Mouse (Mus musculus): ENCODE results near the gene Tmem108. TPM values are rescaled to one million over a fixed set of nuclear protein-coding genes. Genes with fewer than 3 reads are reported as not detected.
A peak's percentile ranks its signal among the peaks of the same experiment; 100 is the strongest.

The Tmem108 gene
- total and polyA plus RNA-seq, 2 experiments from 2014 or later: 33.2 to 42.7 TPM

GRCm38 (mm10) chr9:103573994-103574750 is 187.5 kb downstream of the Tmem108 start:
- ATAC-seq: no peak

GRCm38 (mm10) chr9:103570158-103570741 is 191.4 kb downstream of the Tmem108 start:
- no peak for DNase-seq
- Histone ChIP-seq H3K4me3 (ENCODE audit: low read depth, low read length) (no peak overlapping the region), H3K36me3 (ENCODE audit: insufficient read depth) (no peaks in the 10 kb centered on the region), H3K4me1 (ENCODE audit: insufficient read depth) (no peaks in the 10 kb centered on the region), H3K27me3 (ENCODE audit: insufficient read depth, low read length) (no peaks in the 10 kb centered on the region), H3K27ac (ENCODE audit: low read depth, low read length) (no peak overlapping the region), H3K9ac (no peak overlapping the region), H3K4me2 (ENCODE audit: low read depth) (no peak overlapping the region), H3K9me3 (ENCODE audit: low read length) (no peaks in the 10 kb centered on the region)
- peak; percentile 20; the same call in 1 of the 2 replicates for ATAC-seq
- TF ChIP-seq CTCF (IDR thresholded peaks at IDR 0.05; ENCODE audit: low read depth): no peak
- WGBS: 43% methylated on average over 14 of the region's 14 CpGs

More at GRCm38 (mm10) chr9:103573994-103574750, 187.5 kb downstream of the Tmem108 start:
- H3K4me1 ChIP-seq (ENCODE audit: insufficient read depth): no peaks in the 10 kb centered on the region
- no peak for TF ChIP-seq CTCF (IDR thresholded peaks at IDR 0.05; ENCODE audit: low read depth)
- H3K9ac ChIP-seq: no peak overlapping the region
- no peaks in the 10 kb centered on the region for H3K36me3 ChIP-seq (ENCODE audit: insufficient read depth)
- DNase-seq: no peak
- no peaks in the 10 kb centered on the region for H3K27me3 ChIP-seq (ENCODE audit: insufficient read depth, low read length)
- no peak overlapping the region for H3K4me2 ChIP-seq (ENCODE audit: low read depth)
- no peaks in the 10 kb centered on the region for H3K9me3 ChIP-seq (ENCODE audit: low read length)
- no peak overlapping the region for H3K27ac ChIP-seq (ENCODE audit: low read depth, low read length)
- H3K4me3 ChIP-seq (ENCODE audit: low read depth, low read length): no peak overlapping the region
- 5% methylated on average over 5 of the region's 5 CpGs for WGBS

- H3K27ac ChIP-seq (ENCODE audit: low read depth, low read length): no peak overlapping the region; the same call in 1 of the 2 replicates
- H3K9me3 ChIP-seq (ENCODE audit: low read length): no peaks in the 10 kb centered on the region
- H3K4me2 ChIP-seq (ENCODE audit: low read depth): no peak overlapping the region
- no peaks in the 10 kb centered on the region for H3K36me3 ChIP-seq (ENCODE audit: insufficient read depth)
- 83% methylated on average over 9 of the region's 9 CpGs for WGBS
- H3K27me3 ChIP-seq (ENCODE audit: insufficient read depth, low read length): no peaks in the 10 kb centered on the region
- H3K9ac ChIP-seq: no peak overlapping the region
- no peaks in the 10 kb centered on the region for H3K4me1 ChIP-seq (ENCODE audit: insufficient read depth)
- ATAC-seq: no peak
- DNase-seq: no peak
- H3K4me3 ChIP-seq (ENCODE audit: low read depth, low read length): no peak overlapping the region
- no peak for TF ChIP-seq CTCF (IDR thresholded peaks at IDR 0.05; ENCODE audit: low read depth)
Observed at GRCm38 (mm10) chr9:103568983-103569382, 192.7 kb downstream of the Tmem108 start.

- Histone ChIP-seq H3K27ac (ENCODE audit: low read depth, low read length) (no peak overlapping the region), H3K4me1 (ENCODE audit: insufficient read depth) (no peaks in the 10 kb centered on the region), H3K27me3 (ENCODE audit: insufficient read depth, low read length) (no peaks in the 10 kb centered on the region), H3K9me3 (ENCODE audit: low read length) (no peaks in the 10 kb centered on the region), H3K4me3 (ENCODE audit: low read depth, low read length) (no peak overlapping the region), H3K4me2 (ENCODE audit: low read depth) (no peak overlapping the region), H3K9ac (no peak overlapping the region), H3K36me3 (ENCODE audit: insufficient read depth) (no peaks in the 10 kb centered on the region)
- DNase-seq: no peak
- TF ChIP-seq CTCF (IDR thresholded peaks at IDR 0.05; ENCODE audit: low read depth): no peak
- 91% methylated on average over 9 of the region's 9 CpGs for WGBS
- ATAC-seq: no peak
Observed at GRCm38 (mm10) chr9:103565186-103565585, 196.5 kb downstream of the Tmem108 start.

GRCm38 (mm10) chr9:103563864-103564610 is 197.6 kb downstream of the Tmem108 start:
- ATAC-seq (peak; percentile 37; the same call in 1 of the 2 replicates), DNase-seq (peak; percentile 70)
- no peak overlapping the region for H3K4me3 ChIP-seq (ENCODE audit: low read depth, low read length)
- TF ChIP-seq CTCF (IDR thresholded peaks at IDR 0.05; ENCODE audit: low read depth): peak; percentile 71
- no peaks in the 10 kb centered on the region for H3K9me3 ChIP-seq (ENCODE audit: low read length)
- no peak overlapping the region for H3K4me2 ChIP-seq (ENCODE audit: low read depth)
- WGBS: 23% methylated on average over 10 of the region's 10 CpGs
- H3K27ac ChIP-seq (ENCODE audit: low read depth, low read length): no peak overlapping the region; the same call in 1 of the 2 replicates
- no peak overlapping the region for H3K9ac ChIP-seq
- no peaks in the 10 kb centered on the region for H3K27me3 ChIP-seq (ENCODE audit: insufficient read depth, low read length)
- peaks cover 7% of the 10 kb centered on the region for H3K4me1 ChIP-seq (ENCODE audit: insufficient read depth)
- H3K36me3 ChIP-seq (ENCODE audit: insufficient read depth): no peaks in the 10 kb centered on the region

- no peak for TF ChIP-seq CTCF (IDR thresholded peaks at IDR 0.05; ENCODE audit: low read depth)
- ATAC-seq (no peak), DNase-seq (no peak)
- H3K4me2 ChIP-seq (ENCODE audit: low read depth): no peak overlapping the region
- H3K9me3 ChIP-seq (ENCODE audit: low read length): no peaks in the 10 kb centered on the region
- no peak overlapping the region for H3K9ac ChIP-seq
- H3K27me3 ChIP-seq (ENCODE audit: insufficient read depth, low read length): no peaks in the 10 kb centered on the region
- no peak overlapping the region for H3K4me3 ChIP-seq (ENCODE audit: low read depth, low read length)
- H3K36me3 ChIP-seq (ENCODE audit: insufficient read depth): no peaks in the 10 kb centered on the region
- H3K4me1 ChIP-seq (ENCODE audit: insufficient read depth): peaks cover 17% of the 10 kb centered on the region
- no peak overlapping the region for H3K27ac ChIP-seq (ENCODE audit: low read depth, low read length)
- WGBS: 84% methylated on average over 1 of the region's 1 CpGs
Observed at GRCm38 (mm10) chr9:103562063-103562462, 199.6 kb downstream of the Tmem108 start.

All from forebrain, postnatal 0 days (tissue).